Mouse (Mus musculus): ENCODE results near the gene Krt77. TPM values are rescaled to one million over a fixed set of nuclear protein-coding genes. Genes with fewer than 3 reads are reported as not detected.

The Krt77 gene
- polyA plus RNA-seq, 1 experiment from 2014 or later, result 0.53 TPM

Small RNA genes lying within 50 kb of the gene (microRNA-seq; reads per million reads assigned to microRNA genes)
- gene Gm44356, result not detected

Other genes with a start within 250 kb of the Krt77 start
- gene Gm5414, start 241.5 kb downstream of the Krt77 start, polyA plus RNA-seq (2015; fragmentation: Nextera tagmentation; extraction: Ambion mirVana), result not detected in 2 replicates
- gene Gm5478, start 222.3 kb downstream of the Krt77 start, polyA plus RNA-seq (2015; fragmentation: Nextera tagmentation; extraction: Ambion mirVana), result not detected in 2 replicates
- not detected in 2 replicates for gene Krt6b, start 189.4 kb downstream of the Krt77 start, polyA plus RNA-seq (2015; fragmentation: Nextera tagmentation; extraction: Ambion mirVana)
- 0.17 and 0.18 TPM in 2 replicates for gene Krt6a, start 175.4 kb downstream of the Krt77 start, polyA plus RNA-seq (2015; fragmentation: Nextera tagmentation; extraction: Ambion mirVana)
- 0.15 and 0.22 TPM in 2 replicates for gene Krt5, start 156.8 kb downstream of the Krt77 start, polyA plus RNA-seq (2015; fragmentation: Nextera tagmentation; extraction: Ambion mirVana)
- 1.7 and 1.8 TPM in 2 replicates for gene Krt71, start 126.6 kb downstream of the Krt77 start, polyA plus RNA-seq (2015; fragmentation: Nextera tagmentation; extraction: Ambion mirVana)
- 0.24 and 0.38 TPM in 2 replicates for gene Krt72, start 83.2 kb downstream of the Krt77 start, polyA plus RNA-seq (2015; fragmentation: Nextera tagmentation; extraction: Ambion mirVana)
- gene Krt73, start 67.4 kb downstream of the Krt77 start, polyA plus RNA-seq (2015; fragmentation: Nextera tagmentation; extraction: Ambion mirVana), result 1.9 and 2.0 TPM in 2 replicates
- gene Krt2, start 51.5 kb downstream of the Krt77 start, polyA plus RNA-seq (2015; fragmentation: Nextera tagmentation; extraction: Ambion mirVana), result 0.20 TPM in 1 of 2 replicates, not detected in the other
- 15.6 and 16.9 TPM in 2 replicates for gene Krt1, start 18.9 kb downstream of the Krt77 start, polyA plus RNA-seq (2015; fragmentation: Nextera tagmentation; extraction: Ambion mirVana)
- gene Krt76, start 23.2 kb upstream of the Krt77 start, polyA plus RNA-seq (2015; fragmentation: Nextera tagmentation; extraction: Ambion mirVana), result not detected in 2 replicates
- 0.09 TPM in 1 of 2 replicates, not detected in the other for gene Krt4, start 55.0 kb upstream of the Krt77 start, polyA plus RNA-seq (2015; fragmentation: Nextera tagmentation; extraction: Ambion mirVana)
- gene Krt79, start 70.6 kb upstream of the Krt77 start, polyA plus RNA-seq (2015; fragmentation: Nextera tagmentation; extraction: Ambion mirVana), result 0.65 and 0.83 TPM in 2 replicates
- 0.08 TPM in 1 of 2 replicates, not detected in the other for gene Krt78, start 84.6 kb upstream of the Krt77 start, polyA plus RNA-seq (2015; fragmentation: Nextera tagmentation; extraction: Ambion mirVana)
- gene Krt8, start 134.8 kb upstream of the Krt77 start, polyA plus RNA-seq (2015; fragmentation: Nextera tagmentation; extraction: Ambion mirVana), result 5.4 and 6.2 TPM in 2 replicates
- gene Krt18, start 158.5 kb upstream of the Krt77 start, polyA plus RNA-seq (2015; fragmentation: Nextera tagmentation; extraction: Ambion mirVana), result 11.8 and 13.6 TPM in 2 replicates
- gene Eif4b, start 204.1 kb upstream of the Krt77 start, polyA plus RNA-seq (2015; fragmentation: Nextera tagmentation; extraction: Ambion mirVana), result 76.0 and 84.8 TPM in 2 replicates
- 8.7 and 14.9 TPM in 2 replicates for gene Tns2, start 230.7 kb upstream of the Krt77 start, polyA plus RNA-seq (2015; fragmentation: Nextera tagmentation; extraction: Ambion mirVana)